Mouse (Mus musculus) mouse embryonic stem cell (cell line): Measurements from ENCODE around the gene Sparcl1.

Experiments
- in situ Hi-C, 2 experiments: fragments of 300-500 bp; cut with MboI; formaldehyde crosslinking; loops; 1 replicate in 1 of 2; 3 replicates in 1 of 2; pipeline ENCODE4 v1.14.3; 2019 to 2020; ENCODE audit warnings: low sequenced_read_pairs in 2 of 2, low pct_unique_long_range_greater_than_20kb in 1 of 2, mixed read lengths in 1 of 2; ENCODE audit not compliant: unreplicated experiment in 1 of 2

Sparcl1 gene

DNA sequence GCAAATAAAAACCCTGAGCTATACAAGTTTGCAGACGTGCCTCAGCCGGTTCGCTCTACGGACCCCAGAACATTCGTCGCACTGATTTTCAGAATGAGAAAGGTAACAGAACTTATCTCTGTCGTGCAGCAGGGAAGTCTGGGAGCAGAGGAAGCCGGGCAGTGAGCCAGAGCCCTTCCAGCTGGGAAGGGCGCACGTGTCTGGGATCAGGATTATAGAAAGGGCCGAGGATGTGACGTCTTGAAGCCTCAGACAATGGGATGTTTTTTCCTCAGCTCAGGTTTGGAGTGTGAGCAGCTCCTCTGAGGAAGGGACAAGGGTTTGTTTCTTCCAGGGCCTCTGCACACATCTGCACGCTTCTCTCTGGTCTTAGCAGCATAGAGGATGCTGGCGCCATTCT is 1.6 kb upstream of the Sparcl1 start:
- in situ Hi-C loops: no loop called here

DNA sequence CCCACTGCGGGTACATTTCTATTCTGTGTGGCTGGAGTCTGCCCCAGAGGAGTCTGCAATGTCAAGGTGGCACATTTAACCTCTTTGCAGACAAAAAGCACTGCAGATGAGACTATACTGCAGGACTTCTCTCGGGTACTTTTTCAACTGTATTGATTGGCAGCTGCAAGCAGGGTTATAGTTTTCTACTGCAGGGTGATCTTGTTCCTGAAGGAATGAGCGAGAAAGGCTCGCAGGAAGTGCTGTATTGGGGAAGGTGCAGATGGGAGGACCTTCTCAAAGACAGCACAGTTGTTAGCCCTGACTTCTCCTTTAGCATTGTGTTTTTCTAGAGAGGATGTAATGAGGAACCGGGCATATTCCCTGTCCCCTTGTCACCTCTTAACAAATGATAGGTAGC is 1.0 kb downstream of the Sparcl1 start:
- in situ Hi-C loops: no loop called here

DNA sequence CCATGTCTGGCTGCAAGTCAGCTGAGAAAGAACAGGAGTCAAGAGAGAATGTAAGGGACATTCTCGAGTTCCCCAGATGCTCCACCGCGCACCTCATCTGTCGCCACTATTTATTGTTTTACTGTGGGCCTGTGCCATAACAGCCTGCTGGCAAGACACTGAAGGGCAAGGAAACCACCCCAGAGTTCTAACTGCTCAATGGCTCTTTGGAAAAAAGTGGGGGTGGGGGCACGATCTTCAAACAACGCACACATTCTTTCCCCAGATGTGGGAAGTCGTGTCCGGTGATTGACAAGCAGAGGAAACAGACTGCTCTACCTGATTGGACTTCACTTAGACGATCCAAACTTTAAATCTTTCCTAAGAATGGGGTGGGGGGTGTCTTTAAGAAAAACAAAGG is 1.5 kb downstream of the Sparcl1 start:
- in situ Hi-C loops: no loop called here

DNA sequence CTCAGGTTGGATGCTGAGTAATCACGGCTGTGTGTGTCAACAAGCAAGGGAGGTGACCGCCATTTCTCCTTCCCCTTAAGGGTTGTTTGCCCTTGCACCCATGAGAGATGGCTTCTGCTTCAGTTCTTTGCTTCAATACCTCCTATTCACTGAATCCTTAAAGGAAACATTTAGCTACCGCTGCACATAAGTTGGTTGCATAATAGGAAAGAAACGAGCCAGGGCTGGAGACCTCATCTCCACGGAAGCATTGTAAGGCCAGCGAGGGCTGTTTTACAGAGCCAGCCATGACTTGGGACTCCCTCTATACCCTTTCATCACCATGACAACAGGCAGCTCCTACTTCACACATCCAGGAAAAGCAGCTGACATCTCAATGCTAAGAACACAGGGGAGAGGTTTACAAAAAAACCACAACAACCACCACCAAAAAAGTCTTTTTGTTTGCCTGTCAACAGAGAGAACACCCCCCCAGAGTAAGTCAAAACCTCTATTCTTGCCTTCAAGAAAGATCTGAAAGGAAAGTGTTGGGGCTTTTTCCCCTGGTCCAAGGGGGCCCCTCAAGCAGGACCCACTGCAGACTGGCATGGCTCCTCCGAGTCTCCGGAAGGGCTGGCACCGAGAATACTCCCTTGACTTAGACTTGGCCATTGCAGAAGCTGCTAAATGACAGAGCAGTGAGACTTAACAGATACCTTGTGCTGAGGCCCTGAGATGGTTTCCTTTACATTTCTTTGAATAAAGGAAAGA is 3.2 kb downstream of the Sparcl1 start:
- in situ Hi-C loops: no loop called here

DNA sequence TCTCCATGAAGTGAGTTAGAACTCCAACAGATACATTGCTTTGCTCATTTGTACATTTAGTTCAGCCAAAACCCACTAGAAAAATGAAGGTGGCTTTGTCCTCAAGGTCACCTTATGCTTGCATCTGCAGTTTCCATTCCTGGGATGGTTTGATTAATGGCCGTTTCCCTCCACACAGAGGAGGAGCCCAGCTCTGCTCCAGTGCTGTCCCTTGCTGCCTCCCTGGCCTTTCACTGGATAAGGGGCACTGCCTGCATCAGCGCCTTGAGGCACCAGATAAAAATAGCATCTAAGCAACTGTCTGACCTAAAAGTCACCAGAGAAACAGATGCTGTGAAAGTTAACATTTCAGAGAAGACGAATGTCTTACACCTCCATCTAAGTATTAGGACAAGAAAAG is 4.0 kb downstream of the Sparcl1 start:
- in situ Hi-C loops: no loop called here

DNA sequence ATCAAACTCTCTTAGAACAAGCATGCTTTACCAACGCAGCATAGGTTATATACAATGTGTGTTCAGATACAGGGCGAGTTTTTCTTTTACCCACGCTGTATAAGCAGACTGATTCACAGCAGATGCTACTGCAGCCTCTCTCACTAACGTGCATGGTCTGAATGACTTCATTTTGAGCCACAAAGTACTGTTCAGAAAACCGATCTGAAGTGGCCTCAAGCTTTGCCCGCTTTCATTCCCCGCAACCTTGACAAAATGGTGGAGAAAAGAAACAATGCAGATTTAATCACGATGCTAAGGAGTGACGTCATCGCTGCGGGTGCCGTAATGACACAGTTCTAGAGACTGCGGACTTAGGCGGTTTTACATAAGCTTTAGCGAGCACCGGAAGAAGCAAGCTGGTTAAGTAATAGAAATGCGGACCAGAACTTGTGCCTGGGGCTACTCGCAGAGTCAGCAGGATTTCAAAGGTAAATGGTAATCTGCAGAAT is 4.6 kb downstream of the Sparcl1 start:
- in situ Hi-C loops: no loop called here

DNA sequence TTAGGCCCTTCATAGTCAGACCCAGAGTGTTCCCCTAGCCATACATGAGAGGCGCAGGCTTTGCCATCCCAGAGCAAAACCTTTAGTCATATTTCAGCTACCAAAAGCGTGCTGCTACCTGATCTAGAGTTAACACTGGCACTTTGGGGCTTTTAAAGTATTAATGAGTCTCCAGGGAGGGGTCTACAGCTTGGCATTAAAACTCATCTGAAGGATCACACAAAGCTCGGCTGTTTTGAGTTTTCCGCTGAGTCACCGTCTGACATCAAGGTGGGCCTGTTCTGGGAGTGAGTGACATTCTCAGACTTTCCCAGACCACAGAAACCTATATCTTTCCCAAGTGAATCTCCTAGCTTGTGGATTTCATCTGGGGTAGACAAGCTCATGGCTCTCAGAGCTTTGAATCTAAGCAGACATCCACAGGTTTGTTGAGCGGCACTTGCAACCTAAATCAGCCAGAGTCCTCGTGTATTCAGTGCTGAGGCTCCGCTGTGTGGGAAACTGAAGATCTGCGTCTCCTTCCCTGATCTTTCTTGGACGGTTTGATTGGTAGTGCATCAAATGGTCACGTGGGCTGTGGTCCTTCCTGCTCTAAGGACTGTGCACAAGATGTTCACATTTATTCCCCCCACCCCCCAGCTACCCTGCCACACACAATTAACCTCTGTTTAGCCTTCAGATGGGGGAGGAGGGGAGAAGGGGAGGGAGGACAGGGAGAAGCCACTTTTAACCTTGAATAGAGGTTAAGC is 5.2 kb downstream of the Sparcl1 start:
- in situ Hi-C loops: no loop called here

DNA sequence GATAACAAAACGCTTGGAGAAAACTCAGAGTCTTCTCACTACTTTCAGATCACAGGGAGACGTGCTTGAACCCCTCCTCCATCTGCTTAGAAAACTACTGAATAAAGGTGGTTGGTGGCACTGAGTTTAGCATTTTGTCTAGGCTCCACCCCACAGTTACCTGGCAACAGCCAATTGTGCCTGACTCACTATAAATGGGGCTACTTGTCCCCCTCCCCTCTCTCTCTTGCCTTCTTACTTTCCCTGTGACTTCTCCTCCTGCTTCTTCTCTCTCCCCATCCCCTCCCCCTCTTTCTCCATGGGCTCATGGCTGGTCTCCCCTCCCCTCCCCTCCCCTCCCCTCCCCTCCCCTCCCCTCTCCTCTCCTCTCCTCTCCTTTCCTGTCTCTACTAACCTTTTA is 9.4 kb downstream of the Sparcl1 start:
- in situ Hi-C loops: no loop called here

DNA sequence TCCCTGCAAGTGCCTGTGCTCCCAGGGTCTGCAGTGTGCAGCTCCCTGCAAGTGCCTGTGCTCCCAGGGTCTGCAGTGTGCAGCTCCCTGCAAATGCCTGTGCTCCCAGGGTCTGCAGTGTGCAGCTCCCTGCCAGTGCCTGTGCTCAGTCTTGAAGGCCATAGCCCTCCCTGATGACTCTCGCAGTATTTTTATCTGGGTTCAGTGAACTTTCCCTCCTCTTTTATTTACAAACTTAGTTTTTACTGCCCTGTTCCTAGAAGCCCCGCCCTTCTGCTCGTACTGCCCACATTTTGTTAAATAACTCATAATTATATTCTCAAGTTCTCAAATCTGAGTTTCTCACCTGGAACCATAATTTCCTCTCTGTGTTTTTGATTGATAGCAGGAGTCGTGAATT is 10.4 kb downstream of the Sparcl1 start:
- in situ Hi-C loops: no loop called here

DNA sequence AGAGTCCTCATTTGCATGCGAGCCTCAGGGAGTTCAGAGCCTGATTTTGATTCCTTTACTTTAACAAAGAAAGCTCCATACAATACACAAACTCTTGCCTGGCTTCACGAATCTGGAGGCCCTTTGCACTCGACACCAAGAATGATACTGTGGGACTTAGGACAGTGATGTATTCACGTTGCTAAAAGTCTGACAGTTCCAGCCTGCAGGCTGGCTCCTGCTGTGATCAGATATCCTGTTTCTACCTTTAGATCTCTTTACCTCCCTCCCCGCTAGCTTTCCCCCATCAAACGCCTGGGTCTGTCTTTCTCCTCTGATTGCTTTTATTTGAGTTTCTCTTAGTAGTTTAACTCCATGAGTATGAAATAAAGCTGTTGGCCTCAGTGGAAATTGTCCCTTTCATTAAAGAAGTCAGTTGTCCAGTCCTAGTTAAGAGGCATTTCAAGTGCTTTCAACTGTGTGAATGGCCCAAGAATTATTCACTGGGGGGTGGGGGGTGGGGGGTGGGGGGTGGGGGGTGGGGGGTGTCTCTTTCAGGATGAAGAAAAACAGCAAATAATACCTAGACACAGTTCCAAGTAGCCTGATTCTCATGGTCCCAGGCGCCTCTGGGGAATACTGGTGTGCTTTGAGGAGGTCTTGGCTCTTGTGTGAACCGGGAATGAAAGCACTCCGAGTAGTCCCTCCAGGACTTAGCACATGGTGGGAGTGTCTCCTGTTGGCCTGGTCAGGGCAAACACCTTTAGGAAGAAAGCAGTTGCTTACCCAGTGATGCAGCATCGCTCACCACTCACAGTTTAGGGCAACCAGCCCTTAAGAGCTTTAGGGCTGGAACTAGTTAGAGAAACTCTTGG is 11.6 kb downstream of the Sparcl1 start:
- in situ Hi-C loops: no loop called here

DNA sequence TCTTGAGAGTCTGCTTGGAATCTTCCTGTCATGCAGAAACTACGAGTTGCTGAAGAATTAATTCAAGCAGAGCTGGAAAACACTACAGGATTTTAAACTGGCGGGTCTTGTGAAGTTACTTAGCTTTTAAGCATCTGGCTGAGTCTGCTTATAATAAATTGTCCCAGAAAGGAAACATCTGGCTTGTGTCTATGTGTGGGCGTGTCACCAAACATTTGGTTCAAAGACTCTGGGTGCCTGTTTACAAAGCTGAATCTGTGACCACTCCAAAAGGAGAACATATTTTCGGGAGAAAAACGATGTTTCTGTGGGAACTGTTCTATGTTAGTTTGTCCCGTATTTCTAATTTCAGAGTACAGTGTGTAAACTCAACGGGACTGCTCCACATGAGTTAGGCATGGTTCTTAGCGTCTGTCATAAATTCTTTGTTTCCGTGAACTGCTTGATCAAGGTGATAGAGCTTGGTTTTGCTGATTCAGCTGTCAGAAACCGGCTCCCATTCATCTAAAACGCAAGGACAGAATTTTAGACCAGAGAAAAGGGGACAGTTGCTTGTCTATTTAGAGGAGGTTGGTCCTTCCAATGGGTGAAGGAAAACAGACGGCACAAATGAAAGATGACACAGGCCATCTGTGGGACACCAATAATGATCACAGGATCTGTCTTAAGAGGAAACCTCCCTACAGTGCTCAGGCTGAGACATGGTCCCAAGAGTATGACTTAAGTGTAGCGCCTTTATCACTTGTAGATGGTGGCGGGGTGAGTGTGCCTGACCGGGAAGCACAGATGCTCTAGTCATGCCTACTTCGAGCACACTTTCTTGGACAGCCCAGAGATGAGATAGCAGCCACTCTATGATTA is 17.2 kb downstream of the Sparcl1 start:
- in situ Hi-C loops: no loop called here

DNA sequence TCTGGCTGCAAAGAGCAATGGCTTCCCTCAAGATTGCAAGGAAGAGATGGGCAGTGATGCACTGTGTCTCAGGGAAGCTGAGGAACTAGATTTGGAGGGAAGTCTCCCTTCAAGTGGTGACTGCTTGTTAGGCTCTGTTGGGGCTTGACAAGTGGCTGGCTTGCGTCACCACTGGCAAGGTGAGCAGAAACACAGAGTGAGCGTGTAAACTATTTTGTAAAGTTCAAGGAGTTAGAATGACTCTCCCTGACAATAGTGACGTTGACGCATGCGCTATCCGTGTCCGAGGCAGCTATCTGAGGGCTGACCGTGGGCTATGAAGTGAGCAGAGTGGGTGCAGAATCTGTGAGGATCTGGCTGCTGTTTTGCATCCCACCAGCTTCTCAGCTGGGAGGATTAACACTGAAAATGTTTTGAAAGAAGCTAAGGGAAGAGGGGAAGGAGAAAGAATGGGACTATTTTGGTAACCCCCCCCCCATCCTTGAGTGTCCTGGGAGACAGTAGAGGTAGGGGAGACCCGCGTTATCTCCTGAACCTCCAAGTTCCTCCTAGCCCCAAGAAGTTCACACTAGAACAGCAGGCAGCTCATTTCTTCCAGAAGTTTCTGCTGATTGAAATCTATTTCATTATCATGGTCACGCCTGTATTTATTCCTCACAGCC is 18.0 kb downstream of the Sparcl1 start:
- in situ Hi-C loops: no loop called here

DNA sequence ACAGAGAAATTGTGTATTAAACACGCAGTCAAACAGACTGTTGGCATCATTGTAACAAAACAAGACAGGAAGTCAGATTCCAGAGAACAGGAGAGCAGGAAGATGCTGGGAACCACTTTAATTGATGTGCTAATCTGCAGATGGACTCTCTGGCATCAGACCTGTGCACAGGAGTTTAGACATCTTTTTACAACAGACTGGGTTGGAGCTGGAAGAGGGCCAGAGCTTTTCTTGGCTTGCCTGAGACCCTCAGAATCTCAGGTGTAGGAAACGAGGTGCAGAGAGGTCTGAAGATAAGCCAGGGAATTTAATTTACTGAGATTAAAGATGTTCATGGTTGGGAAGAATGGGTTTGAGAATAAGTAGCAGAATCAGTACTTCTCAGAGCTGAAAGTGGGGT is 23.8 kb downstream of the Sparcl1 start:
- in situ Hi-C loops: no loop called here

DNA sequence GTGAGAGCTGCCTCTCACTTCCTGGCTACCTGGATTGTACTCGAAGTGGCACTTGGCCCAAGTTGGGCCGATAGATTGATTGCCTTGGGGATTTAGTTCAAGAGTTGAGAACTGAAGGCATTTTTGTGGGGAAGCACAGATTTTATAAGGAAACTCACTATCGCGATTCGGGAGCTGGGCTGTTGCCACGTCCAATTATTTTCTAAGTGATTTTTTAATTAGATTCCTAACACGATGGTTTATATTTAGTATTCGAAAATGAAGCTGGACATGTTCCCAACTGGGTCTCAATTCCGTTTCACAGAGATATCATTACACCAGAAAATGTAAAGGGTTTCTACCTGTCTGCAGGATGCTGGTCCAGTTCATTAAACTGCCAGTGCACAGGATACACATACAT is 28.2 kb downstream of the Sparcl1 start:
- in situ Hi-C loops: no loop called here

DNA sequence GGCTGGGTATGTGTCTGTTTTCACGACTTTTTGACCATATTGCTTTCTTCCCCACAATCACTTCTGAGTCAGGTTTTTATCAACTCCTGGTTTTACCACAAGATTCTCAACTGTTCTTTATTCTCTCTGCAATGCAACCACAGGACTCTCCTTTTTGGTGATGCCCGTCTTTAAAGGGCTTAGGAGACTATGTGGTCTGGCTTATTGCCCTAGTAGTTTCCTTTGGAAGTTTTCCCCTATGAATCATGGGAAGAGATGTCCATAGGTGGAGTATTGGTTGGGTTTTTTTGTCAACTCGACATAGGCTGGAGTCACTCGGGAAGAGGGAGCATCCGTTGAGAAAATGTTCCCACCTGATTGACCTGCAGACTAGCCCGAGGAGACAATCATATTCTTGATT is 32.8 kb downstream of the Sparcl1 start:
- in situ Hi-C loops: no loop called here

DNA sequence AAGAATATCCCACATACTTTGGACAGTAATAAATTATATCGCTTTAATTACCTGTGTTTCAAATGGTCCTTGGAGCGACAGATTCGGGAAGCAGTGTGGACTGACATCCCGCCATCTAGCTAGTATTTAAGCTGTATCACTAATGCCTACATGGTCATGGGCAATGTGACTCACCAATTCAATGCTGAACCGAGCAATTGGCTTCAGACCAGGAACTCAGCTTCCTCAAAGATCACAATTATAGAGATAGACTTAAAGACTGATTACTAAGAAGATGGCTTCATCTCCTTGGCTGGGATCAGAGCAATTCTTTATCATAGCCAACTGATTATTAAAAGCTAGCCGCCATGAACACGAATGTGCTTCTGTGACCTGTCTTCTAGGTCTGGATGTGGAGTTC is 36.0 kb downstream of the Sparcl1 start, which contains the start of gene Gm17660:
Gm17660 (minus strand) TSS at position 101 of the 400 bp plus-strand sequence.
- in situ Hi-C loops: no loop called here

DNA sequence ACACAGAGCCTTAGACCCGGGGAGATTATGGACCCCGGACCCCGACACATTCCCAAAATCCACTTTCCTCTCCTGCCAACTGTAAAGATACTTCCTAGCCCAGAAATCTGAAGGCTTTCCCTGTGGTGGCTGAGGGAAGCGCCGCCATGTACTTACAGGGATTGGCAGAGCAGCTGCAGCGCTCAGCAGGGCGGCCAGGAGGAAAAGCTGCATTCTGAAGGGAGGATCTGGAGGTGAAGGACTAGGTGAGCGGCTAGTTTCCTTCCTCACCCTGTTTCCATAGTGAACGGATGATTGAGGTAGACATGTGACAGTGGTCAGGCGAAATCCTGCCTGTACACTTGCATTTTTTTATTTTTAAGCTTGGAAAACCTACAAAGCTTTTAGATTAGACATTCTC is 37.2 kb downstream of the Sparcl1 start:
- in situ Hi-C loops: no loop called here

DNA sequence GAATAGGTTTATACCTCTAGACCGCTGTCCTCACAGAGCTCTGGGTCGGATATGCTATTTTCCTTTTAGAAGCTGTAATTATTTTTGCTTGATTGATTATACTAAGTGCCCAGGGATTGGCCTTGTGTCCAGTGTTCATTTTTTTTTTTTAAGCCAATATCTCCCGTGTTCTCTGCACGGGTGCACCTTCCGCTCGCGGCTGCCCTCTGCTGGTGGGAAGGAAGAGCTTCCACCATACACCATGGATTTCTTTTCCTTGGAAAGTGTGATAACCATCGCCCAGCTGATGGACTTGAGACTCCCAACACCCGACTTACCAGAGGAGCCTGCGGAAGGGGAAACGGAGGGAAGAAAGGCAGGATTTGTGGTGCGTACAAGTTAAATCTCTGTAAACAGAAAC is 39.1 kb downstream of the Sparcl1 start:
- in situ Hi-C loops: no loop called here
